Mouse (Mus musculus) cerebellum, adult 18-20 months (tissue): ENCODE results near the gene Stpg2.
"Not testable (repeated sequence)": the region's sequence is repeated elsewhere in the genome, so short reads cannot be mapped to it uniquely, and the experiment has no call there.

Source experiments
- DNase-seq, 2 experiments: peaks; one replicate each; pipeline ENCODE4 v3.0.0; 2021

The Stpg2 gene

GRCm38 (mm10) chr3:139495939-139496338 is 290.4 kb downstream of the Stpg2 start:
- no peak for DNase-seq

DNA sequence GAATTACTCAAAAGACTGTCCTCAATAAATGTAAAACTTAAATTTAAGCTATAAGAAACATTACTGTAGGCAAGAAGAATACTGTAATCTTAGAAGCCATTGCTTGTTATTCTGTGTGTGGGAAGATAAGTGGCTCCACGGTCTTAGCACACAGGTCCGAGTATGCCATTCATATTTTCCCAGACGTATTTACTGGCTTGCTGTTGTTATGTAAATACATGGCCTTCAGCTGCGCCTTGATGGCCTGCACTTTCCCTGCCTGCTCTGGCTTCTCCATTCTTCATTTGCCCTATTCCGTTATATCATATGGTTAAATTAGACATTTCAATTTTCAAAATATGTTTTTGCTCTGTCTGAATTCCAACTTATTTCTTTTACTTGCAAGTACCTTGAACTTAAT is 296.7 kb downstream of the Stpg2 start:
- no peak for DNase-seq

- peak; percentile 33 to 42 for DNase-seq
These were observed 303.9 kb downstream of the Stpg2 start for GRCm38 (mm10) chr3:139509275-139509985.

DNA sequence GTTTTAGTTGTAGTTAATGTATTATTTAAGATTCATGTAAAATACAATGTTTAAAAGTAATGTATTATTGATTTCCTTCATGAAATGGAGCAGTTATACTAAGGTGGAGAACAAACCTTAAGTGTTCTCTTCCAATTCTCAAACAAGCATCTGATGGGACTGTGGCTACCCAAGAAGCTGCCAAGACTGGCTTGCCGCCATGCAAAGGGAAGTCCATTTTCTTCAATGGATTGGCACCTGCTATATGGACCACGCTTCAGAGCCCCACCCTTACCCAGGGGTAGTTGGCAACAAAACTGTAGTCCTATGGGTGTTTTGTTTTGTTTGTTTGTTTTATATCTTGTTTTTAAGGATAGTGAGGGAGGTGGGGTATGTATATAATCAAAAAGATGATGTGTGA is 373.0 kb downstream of the Stpg2 start:
- DNase-seq: no peak

GRCm38 (mm10) chr3:139581298-139581697 is 375.8 kb downstream of the Stpg2 start:
- no peak for DNase-seq

- DNase-seq: no peak
These were observed 394.0 kb downstream of the Stpg2 start for GRCm38 (mm10) chr3:139599508-139599907.

DNA sequence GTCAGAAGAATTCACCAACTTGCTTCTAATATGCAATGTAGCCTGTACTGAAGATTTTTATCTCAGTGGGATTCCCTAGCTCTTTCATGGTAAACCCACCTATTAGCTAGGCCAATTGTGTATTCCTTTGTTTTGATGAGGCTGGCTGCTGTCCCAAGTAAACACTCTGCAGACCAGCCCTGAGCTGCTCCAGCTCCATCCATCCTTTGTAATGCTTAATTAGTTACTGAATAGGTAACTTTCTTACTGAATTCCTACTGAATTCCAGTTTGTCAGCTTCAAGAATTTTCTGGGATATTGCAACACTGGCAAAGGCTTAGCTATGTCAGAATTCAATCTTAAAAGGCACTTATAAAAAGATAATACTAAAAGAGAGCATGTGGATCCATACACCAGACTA is 402.8 kb downstream of the Stpg2 start:
- DNase-seq: not testable (repeated sequence)

DNA sequence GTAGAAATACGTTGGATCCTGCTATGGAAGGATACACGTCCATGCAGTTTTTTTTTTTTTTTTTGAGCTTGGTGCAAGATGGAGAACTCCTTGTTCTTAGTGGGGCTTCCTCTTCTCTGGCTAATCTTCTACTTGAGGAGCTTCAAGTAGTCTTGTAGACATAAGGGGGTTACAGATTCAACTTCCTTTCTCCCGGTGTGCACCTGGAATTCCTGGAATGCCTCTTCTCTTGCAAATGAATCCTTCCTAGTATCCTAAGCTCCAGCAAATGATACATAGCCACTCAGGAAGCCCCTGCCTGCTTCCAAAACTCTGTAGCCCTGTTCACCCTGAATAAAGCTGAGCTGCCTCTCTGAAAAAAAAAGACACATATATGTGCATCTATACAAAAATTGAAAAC is 409.1 kb downstream of the Stpg2 start:
- DNase-seq: no peak

GRCm38 (mm10) chr3:139615791-139616190 is 410.3 kb downstream of the Stpg2 start:
- DNase-seq: no peak

DNA sequence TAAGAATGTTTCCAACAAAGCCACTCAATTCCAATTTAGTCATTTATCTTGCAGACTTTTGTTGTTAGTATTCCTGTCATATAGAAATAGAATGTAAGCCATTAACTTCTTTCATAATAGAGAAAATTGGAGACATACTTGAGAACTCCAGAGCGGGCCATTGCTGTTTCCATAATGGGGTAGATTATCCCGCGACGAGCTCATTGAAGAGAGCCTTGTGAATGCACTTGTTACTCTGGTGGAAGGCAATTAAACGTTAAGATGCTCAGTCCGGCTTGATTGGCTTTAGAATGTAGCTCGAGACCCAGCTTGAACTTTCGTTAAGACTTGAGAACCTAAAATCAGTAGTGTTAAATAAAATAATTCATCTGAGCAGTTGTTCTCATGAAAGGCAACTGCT is 432.4 kb downstream of the Stpg2 start:
- DNase-seq: no peak

GRCm38 (mm10) chr3:139651505-139651904 is 446.0 kb downstream of the Stpg2 start:
- no peak for DNase-seq

DNA sequence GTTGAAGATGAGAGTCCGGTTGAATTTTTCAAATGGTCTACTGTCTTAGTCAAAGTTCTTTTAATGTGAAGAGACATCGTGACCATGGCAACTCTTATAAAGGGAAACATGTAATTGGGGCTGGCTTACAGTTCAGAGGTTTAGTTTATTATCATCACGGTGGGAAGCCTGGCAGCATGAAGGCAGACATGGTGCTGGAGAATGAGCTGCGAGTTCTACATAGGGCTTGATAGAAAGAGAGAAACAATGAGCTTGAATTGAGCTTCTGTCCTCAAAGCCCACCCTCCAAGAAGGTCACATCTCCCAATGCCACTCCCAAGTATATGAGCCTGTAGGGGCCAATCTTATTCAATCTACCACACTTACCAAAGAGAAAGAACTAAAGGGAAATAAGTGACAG is 453.9 kb downstream of the Stpg2 start:
- DNase-seq: no peak

DNA sequence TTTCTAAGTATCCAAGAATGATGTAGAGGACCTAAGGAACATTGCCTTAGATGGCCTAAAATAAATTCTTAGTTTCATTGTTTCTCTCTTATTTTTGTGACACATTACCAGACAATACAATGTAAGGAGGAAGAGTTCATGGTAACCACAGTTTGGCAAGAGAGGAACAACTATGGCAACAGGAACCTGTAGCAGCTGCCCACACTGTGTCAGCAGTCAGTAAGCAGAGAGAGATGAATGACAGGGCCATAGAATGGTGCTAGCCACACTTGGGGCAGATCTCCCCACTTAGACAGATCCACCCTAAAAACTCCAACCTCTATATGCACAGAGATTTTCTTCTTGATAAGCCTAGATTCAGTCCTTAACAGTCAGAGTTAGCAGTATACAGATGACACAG is 456.7 kb downstream of the Stpg2 start:
- DNase-seq: no peak

- DNase-seq: no peak
These were observed 458.3 kb downstream of the Stpg2 start for GRCm38 (mm10) chr3:139663712-139664245.

DNA sequence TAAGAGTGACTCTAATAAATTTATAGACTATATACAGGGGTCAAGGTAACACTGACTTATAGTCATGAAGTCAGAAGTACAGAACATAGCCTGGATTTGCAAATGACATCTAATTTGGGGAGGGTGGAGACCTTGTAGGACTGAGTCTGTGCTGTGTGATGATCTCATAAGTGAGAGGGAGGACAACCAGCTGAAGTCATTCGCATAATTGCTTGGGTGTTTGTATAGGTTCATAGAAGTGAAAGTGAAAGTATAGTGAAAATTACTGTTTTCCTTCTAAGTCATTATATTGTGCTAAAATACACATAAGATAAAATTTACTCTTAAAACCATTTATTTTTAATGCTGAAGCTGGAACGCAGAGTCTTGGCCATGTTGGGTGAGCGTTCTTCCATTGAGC is 459.6 kb downstream of the Stpg2 start:
- DNase-seq: no peak

DNA sequence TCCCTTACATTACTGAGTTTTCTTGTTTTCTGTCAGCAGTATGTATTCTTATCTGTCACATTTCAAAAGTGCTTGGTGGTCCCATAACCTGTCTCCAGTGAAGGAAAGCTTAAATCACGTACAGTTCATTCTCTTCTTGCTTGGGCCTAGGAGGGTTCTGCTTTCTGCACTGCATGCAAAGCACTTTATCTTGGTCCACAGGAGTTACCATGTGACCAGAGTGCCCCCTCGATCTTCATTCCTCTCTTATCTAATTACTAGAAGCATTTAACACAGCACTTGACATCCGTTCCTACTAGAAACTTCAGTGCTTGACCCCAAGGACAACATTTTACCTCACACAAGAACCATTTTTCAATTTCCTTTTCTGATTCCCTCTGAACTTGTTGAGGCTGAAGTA is 470.7 kb downstream of the Stpg2 start:
- no peak for DNase-seq

DNA sequence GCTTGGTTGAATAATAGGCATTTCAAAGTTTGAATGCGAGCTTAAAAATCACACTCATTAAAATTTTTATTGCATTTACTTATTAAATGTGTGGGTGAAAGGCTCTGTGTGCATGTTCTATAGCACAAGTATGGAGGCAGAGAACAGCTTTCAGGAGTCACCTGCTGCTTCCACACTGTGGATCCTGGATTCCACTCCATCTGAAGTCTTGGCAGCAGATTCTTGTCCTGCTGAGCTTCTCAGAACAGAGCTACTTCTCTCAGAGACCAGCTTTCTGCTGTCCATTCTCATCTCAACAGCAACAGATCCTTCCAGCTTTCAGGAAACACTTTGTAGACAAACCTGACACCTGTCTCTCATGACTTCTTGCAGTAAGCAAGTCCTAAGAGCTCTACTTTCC is 471.2 kb downstream of the Stpg2 start:
- DNase-seq: peak; percentile 19 to 61

DNA sequence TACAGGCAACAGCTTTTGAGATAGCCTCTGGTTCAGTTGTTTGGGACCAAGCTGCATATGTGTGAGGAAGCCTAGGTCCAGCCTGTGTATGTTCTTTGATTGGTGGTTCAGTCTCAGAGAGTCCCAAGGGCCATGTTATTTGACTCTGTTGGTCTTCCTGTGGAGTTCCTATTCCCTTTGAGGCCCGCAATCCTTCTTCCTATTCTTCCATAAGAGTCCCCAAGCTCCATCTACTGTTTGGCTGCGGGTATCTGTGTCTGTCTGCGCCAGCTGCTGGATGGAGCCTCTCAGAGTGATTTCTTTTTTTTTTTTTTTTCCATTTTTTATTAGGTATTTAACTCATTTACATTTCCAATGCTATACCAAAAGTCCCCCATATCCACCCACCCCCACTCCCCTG is 498.7 kb downstream of the Stpg2 start:
- DNase-seq: not testable (repeated sequence)

- DNase-seq: not testable (repeated sequence)
These were observed 501.9 kb downstream of the Stpg2 start for GRCm38 (mm10) chr3:139707396-139707795.

- peak in 1 of 2 experiments; percentile 5 for DNase-seq
These were observed 504.3 kb downstream of the Stpg2 start for GRCm38 (mm10) chr3:139709794-139710193.

- no peak for DNase-seq
These were observed 523.3 kb downstream of the Stpg2 start for GRCm38 (mm10) chr3:139728751-139729150.

- no peak for DNase-seq
These were observed 523.8 kb downstream of the Stpg2 start for GRCm38 (mm10) chr3:139729248-139729647.

GRCm38 (mm10) chr3:139733156-139733555 is 527.7 kb downstream of the Stpg2 start:
- no peak for DNase-seq

GRCm38 (mm10) chr3:139739388-139739787 is 533.9 kb downstream of the Stpg2 start:
- no peak for DNase-seq
